25 mouse cellular contexts compared by ENCODE assay signal in the genomic region with DNA sequence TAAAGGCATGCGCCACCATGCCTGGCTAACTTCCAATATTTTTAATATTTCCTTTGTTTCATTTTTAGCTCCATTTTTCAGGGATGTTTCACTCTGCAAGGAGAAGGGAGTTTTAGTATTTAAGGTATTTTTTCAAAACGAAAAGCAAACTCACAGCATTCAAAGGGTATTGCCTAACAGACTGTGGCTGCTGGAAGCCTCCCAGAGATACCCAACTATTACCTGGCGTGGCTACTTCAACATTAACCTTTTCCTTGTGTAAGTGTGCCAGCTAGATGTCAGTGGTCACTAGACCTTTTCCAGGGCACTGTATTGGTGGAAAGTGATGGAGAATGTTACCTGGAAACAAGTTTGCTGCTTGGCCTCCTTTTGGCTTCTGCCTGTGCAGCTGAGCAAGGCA.
DNase-seq lines count a peak whose midpoint lies in the region; ATAC-seq and TF ChIP-seq lines count a peak whose summit lies in the region.
"Had no signal": no experiment of that assay in that cellular context is flagged by ENCODE, and none has a peak within 500 bp of the region (broad histone marks: within the 10 kb centered on the region; RNA-seq: fewer than 3 reads in every experiment).

No protein-coding gene starts in this region.

- no peak for TF ChIP-seq EP300 in lung, postnatal 0 days (IDR thresholded peaks at IDR 0.05)

- H3K4me2 ChIP-seq in liver, embryonic 11.5 days: no peak overlapping the region
- H3K4me2 ChIP-seq in lung, postnatal 0 days (replicated peaks; ENCODE audit: low read depth, low read length): no peak overlapping the region
- H3K4me2 ChIP-seq: embryonic facial prominence, embryonic 13.5 days; forebrain, embryonic 13.5 days; heart, embryonic 11.5 days; hindbrain, embryonic 12.5 days; hindbrain, embryonic 15.5 days had no signal

- H3K79me2 ChIP-seq in liver, adult 2 months (ENCODE audit: control insufficient read depth, insufficient read depth, low read length): no peaks in the 10 kb centered on the region

- DNase-seq in liver, adult 2 months (ENCODE audit: extremely low read depth, low read depth, low spot score): peak; percentile 13
- DNase-seq in liver, embryonic 11.5 days (ENCODE audit: low spot score): no peak
- peak; percentile 24 for DNase-seq in lung, postnatal 0 days (ENCODE audit: low spot score)
- DNase-seq in lung, postnatal 25 days (ENCODE audit: low spot score): peak; percentile 46
- no peak for DNase-seq in left cerebral cortex, postnatal 14 days (ENCODE audit: low spot score in 2 of 2)
- DNase-seq in spleen, adult 12 weeks (ENCODE audit: low spot score): no peak
- DNase-seq: adrenal gland, adult 8-10 months; adrenal gland, postnatal 25 days; cerebellum, adult 11-12 months; cerebellum, adult 8-10 months; cerebellum, postnatal 10 days; cerebellum, postnatal 36 days; embryo, embryonic 11 days; gastrocnemius, postnatal 10 days; heart, adult 11 months had no signal

- no peak for TF ChIP-seq POLR2A in liver, adult 2 months (IDR thresholded peaks at IDR 0.05; ENCODE audit: extremely low read depth, insufficient read depth, low read length)

- no peaks in the 10 kb centered on the region for H3K27me3 ChIP-seq in liver, adult 2 months (ENCODE audit: control insufficient read depth, insufficient read depth, low read length)
- H3K27me3 ChIP-seq in liver, embryonic 11.5 days (replicated peaks; ENCODE audit: control insufficient read depth, insufficient read depth, low read length): no peaks in the 10 kb centered on the region
- no peaks in the 10 kb centered on the region for H3K27me3 ChIP-seq in lung, postnatal 0 days (replicated peaks; ENCODE audit: insufficient read depth, low read length)
- H3K27me3 ChIP-seq: embryonic facial prominence, embryonic 13.5 days; forebrain, embryonic 13.5 days; hindbrain, embryonic 12.5 days; hindbrain, embryonic 15.5 days had no signal

- no peaks in the 10 kb centered on the region for H3K9me3 ChIP-seq in liver, embryonic 11.5 days (ENCODE audit: control insufficient read depth, low read length)
- H3K9me3 ChIP-seq in lung, postnatal 0 days (ENCODE audit: low read length): no peaks in the 10 kb centered on the region
- H3K9me3 ChIP-seq: embryonic facial prominence, embryonic 10.5 days; embryonic facial prominence, embryonic 13.5 days; forebrain, embryonic 10.5 days; forebrain, embryonic 13.5 days; hindbrain, embryonic 12.5 days; hindbrain, embryonic 15.5 days had no signal

- WGBS in liver, adult 2 months: 45% methylated on average over 3 of the region's 3 CpGs
- WGBS in liver, embryonic 11.5 days: 93% methylated on average over 3 of the region's 3 CpGs
- WGBS in lung, postnatal 0 days: 68% methylated on average over 3 of the region's 3 CpGs

- no peaks in the 10 kb centered on the region for H3K4me1 ChIP-seq in liver, adult 2 months (ENCODE audit: control insufficient read depth, insufficient read depth, low read length)
- H3K4me1 ChIP-seq in liver, embryonic 11.5 days (replicated peaks; ENCODE audit: control insufficient read depth, insufficient read depth, low read length): no peaks in the 10 kb centered on the region
- H3K4me1 ChIP-seq in lung, postnatal 0 days (ENCODE audit: insufficient read depth, low read depth, low read length): no peaks in the 10 kb centered on the region
- H3K4me1 ChIP-seq: embryonic facial prominence, embryonic 10.5 days; embryonic facial prominence, embryonic 13.5 days; forebrain, embryonic 10.5 days; forebrain, embryonic 13.5 days; hindbrain, embryonic 12.5 days; hindbrain, embryonic 15.5 days had no signal

- H3K27ac ChIP-seq in liver, adult 2 months (replicated peaks; ENCODE audit: insufficient read depth, low read depth, low read length): no peak overlapping the region
- no peak overlapping the region for H3K27ac ChIP-seq in liver, embryonic 11.5 days (ENCODE audit: low read depth, low read length)
- no peak overlapping the region for H3K27ac ChIP-seq in lung, postnatal 0 days (ENCODE audit: low read length)
- H3K27ac ChIP-seq: embryonic facial prominence, embryonic 10.5 days; embryonic facial prominence, embryonic 13.5 days; forebrain, embryonic 10.5 days; forebrain, embryonic 13.5 days; hindbrain, embryonic 12.5 days; hindbrain, embryonic 15.5 days had no signal

- intact Hi-C loops in left cerebral cortex, postnatal 14 days (cut with DNase I): no loop called here

- no peak overlapping the region for H3K4me3 ChIP-seq in liver, adult 2 months (ENCODE audit: insufficient read depth, low read depth, low read length)
- no peak overlapping the region for H3K4me3 ChIP-seq in liver, embryonic 11.5 days (ENCODE audit: low read depth, low read length)
- no peak overlapping the region for H3K4me3 ChIP-seq in lung, postnatal 0 days (ENCODE audit: low read depth, low read length)
- H3K4me3 ChIP-seq: embryonic facial prominence, embryonic 10.5 days; embryonic facial prominence, embryonic 13.5 days; erythroblast, embryonic 14.5 days; forebrain, embryonic 10.5 days; forebrain, embryonic 13.5 days; hindbrain, embryonic 12.5 days; hindbrain, embryonic 15.5 days had no signal

- no peak overlapping the region for H3K9ac ChIP-seq in liver, adult 2 months (ENCODE audit: low read depth, low read length)
- H3K9ac ChIP-seq in liver, embryonic 11.5 days (ENCODE audit: low read depth, low read length): no peak overlapping the region
- no peak overlapping the region for H3K9ac ChIP-seq in lung, postnatal 0 days (replicated peaks; ENCODE audit: low read depth)
- H3K9ac ChIP-seq: embryonic facial prominence, embryonic 13.5 days; forebrain, embryonic 13.5 days; hindbrain, embryonic 12.5 days; hindbrain, embryonic 15.5 days had no signal

- peaks cover 44% of the 10 kb centered on the region for H3K36me3 ChIP-seq in liver, adult 2 months (ENCODE audit: control insufficient read depth, insufficient read depth, low read length)
- peaks cover 27% of the 10 kb centered on the region for H3K36me3 ChIP-seq in liver, embryonic 11.5 days (ENCODE audit: control insufficient read depth, insufficient read depth, low read length)
- H3K36me3 ChIP-seq in lung, postnatal 0 days (ENCODE audit: insufficient read depth, low read length): peaks cover 37% of the 10 kb centered on the region

- no peak for ATAC-seq in liver, embryonic 11.5 days (replicated peaks; ENCODE audit: low FRiP score)
- peak; percentile 33; the same call in 1 of the 2 replicates for ATAC-seq in lung, postnatal 0 days
- ATAC-seq: activated CD4-positive, CD25-positive, alpha-beta regulatory T cell, adult 4 months; forebrain, embryonic 13.5 days; forebrain, embryonic 16.5 days had no signal

- TF ChIP-seq CTCF in liver, adult 2 months (IDR thresholded peaks at IDR 0.05; ENCODE audit: low read depth, low read length): no peak
- TF ChIP-seq CTCF in lung, postnatal 0 days (IDR thresholded peaks at IDR 0.05): no peak

Comparison
In these comparisons a context has a peak if more than half of its experiments do, and no peak if none do; other contexts are left out.
1. DNase-seq: peak in liver, adult 2 months (single experiment), lung, postnatal 0 days (single experiment) and lung, postnatal 25 days (single experiment); none in liver, embryonic 11.5 days (single experiment), left cerebral cortex, postnatal 14 days (0 of 2) and spleen, adult 12 weeks (single experiment).